Mouse (Mus musculus) kidney, adult 9 months (tissue): ENCODE data around the gene Lpgat1.

Source experiments
- DNase-seq: peaks from one replicate; pipeline ENCODE4 v3.0.0; 2022

Lpgat1 gene

GRCm38 (mm10) chr1:191737871-191738270 is 20.2 kb downstream of the Lpgat1 start:
- no peak for DNase-seq

- no peak for DNase-seq
These were observed 21.1 kb downstream of the Lpgat1 start for GRCm38 (mm10) chr1:191738726-191739125.

- no peak for DNase-seq
These were observed 23.1 kb downstream of the Lpgat1 start for GRCm38 (mm10) chr1:191740587-191741361.

- peak; percentile 49 for DNase-seq
These were observed 24.0 kb downstream of the Lpgat1 start for GRCm38 (mm10) chr1:191741635-191742034.

GRCm38 (mm10) chr1:191748431-191748830 is 30.8 kb downstream of the Lpgat1 start:
- DNase-seq, result no peak

GRCm38 (mm10) chr1:191756520-191757199 is 39.0 kb downstream of the Lpgat1 start:
- no peak for DNase-seq

GRCm38 (mm10) chr1:191774106-191774505 is 56.5 kb downstream of the Lpgat1 start:
- no peak for DNase-seq

GRCm38 (mm10) chr1:191775116-191775515 is 57.5 kb downstream of the Lpgat1 start:
- no peak for DNase-seq

- no peak for DNase-seq
These were observed 59.9 kb downstream of the Lpgat1 start for GRCm38 (mm10) chr1:191777521-191777920.

GRCm38 (mm10) chr1:191780470-191780869 is 62.8 kb downstream of the Lpgat1 start:
- no peak for DNase-seq

GRCm38 (mm10) chr1:191785108-191785507 is 67.5 kb downstream of the Lpgat1 start:
- no peak for DNase-seq

GRCm38 (mm10) chr1:191786255-191786654 is 68.6 kb downstream of the Lpgat1 start:
- DNase-seq, result no peak

GRCm38 (mm10) chr1:191787379-191787778 is 69.7 kb downstream of the Lpgat1 start:
- DNase-seq, result no peak

GRCm38 (mm10) chr1:191792991-191793390 is 75.4 kb downstream of the Lpgat1 start:
- peak; percentile 59 for DNase-seq

GRCm38 (mm10) chr1:191793888-191794532 is 76.4 kb downstream of the Lpgat1 start:
- DNase-seq, result no peak

- no peak for DNase-seq
These were observed 78.7 kb downstream of the Lpgat1 start for GRCm38 (mm10) chr1:191796238-191796896.

GRCm38 (mm10) chr1:191802093-191802819 is 84.6 kb downstream of the Lpgat1 start:
- no peak for DNase-seq

- DNase-seq, result no peak
These were observed 85.4 kb downstream of the Lpgat1 start for GRCm38 (mm10) chr1:191802820-191803655.

- DNase-seq, result no peak
These were observed 87.1 kb downstream of the Lpgat1 start for GRCm38 (mm10) chr1:191804747-191805146.

GRCm38 (mm10) chr1:191805788-191806187 is 88.2 kb downstream of the Lpgat1 start:
- no peak for DNase-seq

GRCm38 (mm10) chr1:191806740-191807139 is 89.1 kb downstream of the Lpgat1 start:
- no peak for DNase-seq

- no peak for DNase-seq
These were observed 90.3 kb downstream of the Lpgat1 start for GRCm38 (mm10) chr1:191807979-191808378.
